Mouse (Mus musculus): Measurements from ENCODE around the gene Pigo. TPM values are rescaled to one million over a fixed set of nuclear protein-coding genes. Genes with fewer than 3 reads are reported as not detected.

Gene Pigo
- total RNA-seq, 2 experiments from 2014 or later: 20.5 to 24.4 TPM

GRCm38 (mm10) chr4:43037860-43038566 lies 12.4 kb upstream of the Pigo start:
- no peak for DNase-seq

- DNase-seq: no peak
Observed at GRCm38 (mm10) chr4:43036356-43036755, 10.7 kb upstream of the Pigo start.

GRCm38 (mm10) chr4:43035851-43036250 lies 10.2 kb upstream of the Pigo start:
- no peak for DNase-seq

- DNase-seq: no peak
Observed at GRCm38 (mm10) chr4:43033481-43033880, 7.9 kb upstream of the Pigo start.

GRCm38 (mm10) chr4:43032501-43032900 lies 6.9 kb upstream of the Pigo start:
- no peak for DNase-seq

- peak; percentile 95 for DNase-seq
Observed at GRCm38 (mm10) chr4:43031237-43031995, 5.8 kb upstream of the Pigo start, which contains the start of gene Stoml2. TSS of gene Stoml2 (minus strand) at chr4:43031710.

GRCm38 (mm10) chr4:43030780-43031230 lies 5.2 kb upstream of the Pigo start:
- no peak for DNase-seq

- DNase-seq: no peak
Observed at GRCm38 (mm10) chr4:43030352-43030751, 4.7 kb upstream of the Pigo start.

GRCm38 (mm10) chr4:43029749-43030148 lies 4.1 kb upstream of the Pigo start:
- no peak for DNase-seq

GRCm38 (mm10) chr4:43029121-43029520 lies 3.5 kb upstream of the Pigo start:
- DNase-seq: no peak

GRCm38 (mm10) chr4:43024673-43025072 lies 946 bp downstream of the Pigo start:
- no peak for DNase-seq

- no peak for DNase-seq
Observed at GRCm38 (mm10) chr4:43021341-43021740, 4.3 kb downstream of the Pigo start.

- no peak for DNase-seq
Observed at GRCm38 (mm10) chr4:43020876-43021275, 4.7 kb downstream of the Pigo start.

- peak in 1 of 2 experiments; percentile 33 for DNase-seq
Observed at GRCm38 (mm10) chr4:43019641-43020465, 5.8 kb downstream of the Pigo start.

GRCm38 (mm10) chr4:43019176-43019575 lies 6.4 kb downstream of the Pigo start:
- DNase-seq: no peak

- no peak for DNase-seq
Observed at GRCm38 (mm10) chr4:43018156-43018555, 7.5 kb downstream of the Pigo start.

GRCm38 (mm10) chr4:43012091-43012490 lies 13.5 kb downstream of the Pigo start:
- DNase-seq: no peak

GRCm38 (mm10) chr4:43010161-43011038 lies 15.2 kb downstream of the Pigo start, which contains the start of gene Fancg:
TSS of gene Fancg (minus strand) at chr4:43010506.
- DNase-seq: peak; percentile 91 to 92

GRCm38 (mm10) chr4:43005765-43006164 lies 19.9 kb downstream of the Pigo start:
- peak; percentile 53 to 63 for DNase-seq

GRCm38 (mm10) chr4:43004951-43005350 lies 20.7 kb downstream of the Pigo start:
- no peak for DNase-seq

GRCm38 (mm10) chr4:43002756-43003439 lies 22.7 kb downstream of the Pigo start:
- DNase-seq: no peak
